Mouse (Mus musculus): ENCODE results near the gene Pax7. TPM values are rescaled to one million over a fixed set of nuclear protein-coding genes. Genes with fewer than 3 reads are reported as not detected.

The Pax7 gene
- polyA plus RNA-seq (2017; shearing (Covaris generic)): not detected

GRCm38 (mm10) chr4:139833036-139833634 is at the start of gene Pax7:
Pax7 (minus strand) TSS chr4:139833528.

Other genes starting within 250 kb of the Pax7 start
- not detected for gene Gm21969, start 230.3 kb downstream of the Pax7 start, polyA plus RNA-seq (2017; shearing (Covaris generic))
- gene Aldh4a1, start 210.7 kb downstream of the Pax7 start, polyA plus RNA-seq (2017; shearing (Covaris generic)): 15.4 TPM
- not detected for gene Tas1r2, start 180.0 kb downstream of the Pax7 start, polyA plus RNA-seq (2017; shearing (Covaris generic))
- gene Klhdc7a, start 134.5 kb upstream of the Pax7 start, polyA plus RNA-seq (2017; shearing (Covaris generic)): not detected

Data from effector memory CD4-positive, alpha-beta T cell, adult 5 months (primary cell).